Mouse (Mus musculus): ENCODE measurements at regions not wholly inside any gene's neighbourhood (a gene's known extent, or its start where the extent isn't known, plus 50 kb on each side); places are given as distances from the start of the nearest gene placed in this dataset.

- no peak overlapping the region for H3K9ac ChIP-seq
- H3K27me3 ChIP-seq = no peaks in the 10 kb centered on the region
- no peak for ATAC-seq (ENCODE audit: insufficient number of reproducible peaks, insufficient read depth, low FRiP score, low TSS enrichment)
- H3K4me2 ChIP-seq (replicated peaks) = no peak overlapping the region
- 72% methylated on average over 3 of the region's 3 CpGs for WGBS
- H3K9me3 ChIP-seq = no peaks in the 10 kb centered on the region
- no peaks in the 10 kb centered on the region for H3K36me3 ChIP-seq
- no peak overlapping the region for H3K27ac ChIP-seq
- H3K4me3 ChIP-seq = no peak overlapping the region
- H3K4me1 ChIP-seq = no peaks in the 10 kb centered on the region
Measured at GRCm38 (mm10) chr11:38224300-38224699, 988.5 kb upstream of the Tenm2 start.

- 39% methylated on average over 2 of the region's 2 CpGs for WGBS
- H3K36me3 ChIP-seq = no peaks in the 10 kb centered on the region
- H3K4me1 ChIP-seq = no peaks in the 10 kb centered on the region
- H3K9ac ChIP-seq = no peak overlapping the region
- no peaks in the 10 kb centered on the region for H3K9me3 ChIP-seq
- no peak overlapping the region for H3K4me3 ChIP-seq
- no peaks in the 10 kb centered on the region for H3K27me3 ChIP-seq
- ATAC-seq (ENCODE audit: insufficient number of reproducible peaks, insufficient read depth, low FRiP score, low TSS enrichment) = no peak
- no peak overlapping the region for H3K27ac ChIP-seq
- H3K4me2 ChIP-seq (replicated peaks) = no peak overlapping the region
Measured at GRCm38 (mm10) chr11:38203347-38203746, 967.6 kb upstream of the Tenm2 start.

- 78% methylated on average over 3 of the region's 3 CpGs for WGBS
- no peaks in the 10 kb centered on the region for H3K9me3 ChIP-seq
- H3K36me3 ChIP-seq = no peaks in the 10 kb centered on the region
- H3K4me2 ChIP-seq (replicated peaks) = no peak overlapping the region
- no peaks in the 10 kb centered on the region for H3K4me1 ChIP-seq
- no peak overlapping the region for H3K9ac ChIP-seq
- H3K27ac ChIP-seq = no peak overlapping the region
- no peak for ATAC-seq (ENCODE audit: insufficient number of reproducible peaks, insufficient read depth, low FRiP score, low TSS enrichment)
- no peaks in the 10 kb centered on the region for H3K27me3 ChIP-seq
- H3K4me3 ChIP-seq = no peak overlapping the region
Measured at GRCm38 (mm10) chr11:38201136-38201741, 965.5 kb upstream of the Tenm2 start.

GRCm38 (mm10) chr11:38193719-38194118 lies 958.0 kb upstream of the Tenm2 start:
- WGBS = 54% methylated on average over 5 of the region's 5 CpGs
- no peak overlapping the region for H3K4me3 ChIP-seq

GRCm38 (mm10) chr11:38191895-38192547 lies 956.3 kb upstream of the Tenm2 start:
- no peaks in the 10 kb centered on the region for H3K27me3 ChIP-seq
- H3K9ac ChIP-seq = no peak overlapping the region
- ATAC-seq (ENCODE audit: insufficient number of reproducible peaks, insufficient read depth, low FRiP score, low TSS enrichment) = no peak
- no peak overlapping the region for H3K4me2 ChIP-seq (replicated peaks)
- no peak overlapping the region for H3K27ac ChIP-seq
- H3K9me3 ChIP-seq = no peaks in the 10 kb centered on the region
- no peaks in the 10 kb centered on the region for H3K4me1 ChIP-seq
- H3K36me3 ChIP-seq = no peaks in the 10 kb centered on the region
- no peak overlapping the region for H3K4me3 ChIP-seq
- WGBS = 84% methylated on average over 2 of the region's 2 CpGs

More at GRCm38 (mm10) chr11:38193719-38194118, 958.0 kb upstream of the Tenm2 start:
- H3K27me3 ChIP-seq = no peaks in the 10 kb centered on the region
- H3K4me1 ChIP-seq = no peaks in the 10 kb centered on the region
- no peak for ATAC-seq (ENCODE audit: insufficient number of reproducible peaks, insufficient read depth, low FRiP score, low TSS enrichment)
- no peaks in the 10 kb centered on the region for H3K9me3 ChIP-seq
- H3K36me3 ChIP-seq = no peaks in the 10 kb centered on the region
- no peak overlapping the region for H3K27ac ChIP-seq
- no peak overlapping the region for H3K9ac ChIP-seq
- no peak overlapping the region for H3K4me2 ChIP-seq (replicated peaks)

- Histone ChIP-seq H3K36me3 (no peaks in the 10 kb centered on the region), H3K9me3 (no peaks in the 10 kb centered on the region), H3K27ac (no peak overlapping the region), H3K4me2 (replicated peaks) (no peak overlapping the region), H3K4me3 (no peak overlapping the region), H3K9ac (no peak overlapping the region), H3K4me1 (no peaks in the 10 kb centered on the region), H3K27me3 (no peaks in the 10 kb centered on the region)
- ATAC-seq (ENCODE audit: insufficient number of reproducible peaks, insufficient read depth, low FRiP score, low TSS enrichment) = no peak
- 59% methylated on average over 3 of the region's 3 CpGs for WGBS
Measured at GRCm38 (mm10) chr11:38191437-38191836, 955.7 kb upstream of the Tenm2 start.

GRCm38 (mm10) chr11:38170721-38171120 lies 935.0 kb upstream of the Tenm2 start:
- Histone ChIP-seq H3K4me3 (no peak overlapping the region), H3K27me3 (no peaks in the 10 kb centered on the region), H3K4me2 (replicated peaks) (no peak overlapping the region), H3K9me3 (no peaks in the 10 kb centered on the region), H3K36me3 (no peaks in the 10 kb centered on the region), H3K9ac (no peak overlapping the region), H3K4me1 (no peaks in the 10 kb centered on the region), H3K27ac (no peak overlapping the region)
- WGBS = 68% methylated on average over 1 of the region's 1 CpGs
- ATAC-seq (ENCODE audit: insufficient number of reproducible peaks, insufficient read depth, low FRiP score, low TSS enrichment) = no peak

- Histone ChIP-seq H3K4me2 (replicated peaks) (no peak overlapping the region), H3K9ac (no peak overlapping the region), H3K27ac (no peak overlapping the region), H3K4me3 (no peak overlapping the region), H3K4me1 (no peaks in the 10 kb centered on the region), H3K9me3 (no peaks in the 10 kb centered on the region), H3K27me3 (no peaks in the 10 kb centered on the region), H3K36me3 (no peaks in the 10 kb centered on the region)
- ATAC-seq (ENCODE audit: insufficient number of reproducible peaks, insufficient read depth, low FRiP score, low TSS enrichment) = no peak
- 89% methylated on average over 4 of the region's 4 CpGs for WGBS
Measured at GRCm38 (mm10) chr11:38158310-38158709, 922.5 kb upstream of the Tenm2 start.

GRCm38 (mm10) chr11:38156944-38157343 lies 921.2 kb upstream of the Tenm2 start:
- H3K4me1 ChIP-seq = no peaks in the 10 kb centered on the region
- H3K9me3 ChIP-seq = no peaks in the 10 kb centered on the region
- H3K36me3 ChIP-seq = no peaks in the 10 kb centered on the region
- no peak overlapping the region for H3K4me2 ChIP-seq (replicated peaks)
- no peak for ATAC-seq (ENCODE audit: insufficient number of reproducible peaks, insufficient read depth, low FRiP score, low TSS enrichment)
- H3K27me3 ChIP-seq = no peaks in the 10 kb centered on the region
- H3K27ac ChIP-seq = no peak overlapping the region
- 79% methylated on average over 9 of the region's 9 CpGs for WGBS
- no peak overlapping the region for H3K4me3 ChIP-seq
- H3K9ac ChIP-seq = no peak overlapping the region

GRCm38 (mm10) chr11:38155706-38156105 lies 919.9 kb upstream of the Tenm2 start:
- WGBS = 91% methylated on average over 2 of the region's 2 CpGs
- Histone ChIP-seq H3K4me3 (no peak overlapping the region), H3K9me3 (no peaks in the 10 kb centered on the region), H3K27ac (no peak overlapping the region), H3K9ac (no peak overlapping the region), H3K4me2 (replicated peaks) (no peak overlapping the region), H3K36me3 (no peaks in the 10 kb centered on the region), H3K27me3 (no peaks in the 10 kb centered on the region), H3K4me1 (no peaks in the 10 kb centered on the region)
- ATAC-seq (ENCODE audit: insufficient number of reproducible peaks, insufficient read depth, low FRiP score, low TSS enrichment) = no peak

- no peak for ATAC-seq (ENCODE audit: insufficient number of reproducible peaks, insufficient read depth, low FRiP score, low TSS enrichment)
- H3K9me3 ChIP-seq = no peaks in the 10 kb centered on the region
- no peaks in the 10 kb centered on the region for H3K36me3 ChIP-seq
- H3K4me2 ChIP-seq (replicated peaks) = no peak overlapping the region
- no peak overlapping the region for H3K9ac ChIP-seq
- 85% methylated on average over 2 of the region's 2 CpGs for WGBS
- H3K4me3 ChIP-seq = no peak overlapping the region
- no peaks in the 10 kb centered on the region for H3K4me1 ChIP-seq
- no peak overlapping the region for H3K27ac ChIP-seq
- H3K27me3 ChIP-seq = no peaks in the 10 kb centered on the region
Measured at GRCm38 (mm10) chr11:38143436-38143835, 907.7 kb upstream of the Tenm2 start.

GRCm38 (mm10) chr11:38128851-38129250 lies 893.1 kb upstream of the Tenm2 start:
- Histone ChIP-seq H3K4me1 (no peaks in the 10 kb centered on the region), H3K4me3 (no peak overlapping the region), H3K9me3 (no peaks in the 10 kb centered on the region), H3K4me2 (replicated peaks) (no peak overlapping the region), H3K27me3 (no peaks in the 10 kb centered on the region), H3K27ac (no peak overlapping the region), H3K9ac (no peak overlapping the region), H3K36me3 (no peaks in the 10 kb centered on the region)
- ATAC-seq (ENCODE audit: insufficient number of reproducible peaks, insufficient read depth, low FRiP score, low TSS enrichment) = no peak
